Mouse (Mus musculus): ENCODE measurements at regions not wholly inside any gene's neighbourhood (a gene's known extent, or its start where the extent isn't known, plus 50 kb on each side); places are given as distances from the start of the nearest gene placed in this dataset.

GRCm38 (mm10) chr15:88370366-88370765 is 229.7 kb upstream of the Zdhhc25 start:
- no peak for DNase-seq (ENCODE audit: low spot score in 2 of 2)

DNA sequence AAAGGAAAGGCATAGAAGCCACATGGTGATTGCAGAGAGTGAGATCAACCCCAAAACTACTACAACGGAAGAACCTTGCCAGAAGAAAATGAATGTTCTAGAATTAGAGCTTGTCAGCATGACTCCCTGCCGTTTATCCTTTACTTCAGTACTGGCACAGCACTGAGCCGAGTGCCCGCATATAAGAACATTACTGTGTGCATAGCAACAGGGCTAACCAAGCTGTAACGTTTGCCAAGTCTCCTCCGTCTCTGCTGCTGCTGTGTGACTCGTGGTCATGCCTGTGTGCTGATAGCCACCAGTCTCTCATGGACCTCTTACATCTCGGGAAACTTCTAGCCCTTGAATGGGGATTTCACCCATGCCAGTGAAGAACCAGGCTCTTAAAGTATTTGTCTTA is 228.1 kb upstream of the Zdhhc25 start:
- DNase-seq (ENCODE audit: low spot score in 2 of 2) = no peak

GRCm38 (mm10) chr15:88373923-88374322 is 226.2 kb upstream of the Zdhhc25 start:
- DNase-seq (ENCODE audit: low spot score in 2 of 2) = no peak

DNA sequence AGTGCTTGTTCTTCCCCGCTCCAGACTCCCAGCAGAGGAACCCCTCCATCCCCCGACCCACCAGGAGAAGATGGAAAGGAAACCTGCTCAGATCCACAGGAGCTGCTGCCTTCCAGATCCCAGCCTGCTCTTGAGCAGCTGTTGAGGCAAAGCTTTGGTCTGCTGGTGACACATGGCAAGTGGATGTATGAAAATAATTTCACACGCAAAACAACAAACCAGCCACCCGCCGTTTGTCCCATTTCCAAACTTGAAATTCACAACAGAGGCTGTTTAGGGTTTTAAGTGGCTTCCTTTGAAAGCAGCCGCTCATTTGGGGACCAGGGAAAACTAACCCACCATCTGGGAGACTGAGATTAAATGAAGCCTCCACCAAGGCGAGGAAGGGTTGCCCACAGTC is 220.8 kb upstream of the Zdhhc25 start:
- DNase-seq (ENCODE audit: low spot score in 2 of 2) = no peak

GRCm38 (mm10) chr15:88379951-88380623 is 220.0 kb upstream of the Zdhhc25 start:
- DNase-seq (ENCODE audit: low spot score in 2 of 2) = no peak

DNA sequence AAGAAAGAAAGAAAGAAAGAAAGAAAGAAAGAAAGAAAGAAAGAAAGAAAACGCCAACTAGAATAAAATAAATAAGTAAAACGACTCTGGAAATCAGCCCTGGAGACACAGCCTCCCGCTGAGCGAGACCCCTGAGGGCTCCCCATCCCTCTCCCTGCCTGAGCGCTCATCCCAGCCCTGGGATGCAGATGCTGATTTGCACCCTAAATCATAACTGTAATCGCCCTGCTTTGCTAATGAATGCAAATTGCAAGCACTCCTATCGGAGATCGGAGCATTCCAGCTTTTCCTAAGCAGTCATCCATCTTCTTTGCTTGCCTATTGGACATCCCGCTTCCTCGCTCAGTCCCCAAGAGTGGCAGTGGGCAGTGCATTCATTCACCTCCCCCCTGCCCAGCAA is 218.7 kb upstream of the Zdhhc25 start:
- DNase-seq (ENCODE audit: low spot score in 2 of 2) = no peak

- no peak for DNase-seq (ENCODE audit: low spot score in 2 of 2)
Measured at GRCm38 (mm10) chr15:88385943-88386342, 214.2 kb upstream of the Zdhhc25 start.

- DNase-seq (ENCODE audit: low spot score in 2 of 2) = no peak
Measured at GRCm38 (mm10) chr15:88386711-88387110, 213.4 kb upstream of the Zdhhc25 start.

DNA sequence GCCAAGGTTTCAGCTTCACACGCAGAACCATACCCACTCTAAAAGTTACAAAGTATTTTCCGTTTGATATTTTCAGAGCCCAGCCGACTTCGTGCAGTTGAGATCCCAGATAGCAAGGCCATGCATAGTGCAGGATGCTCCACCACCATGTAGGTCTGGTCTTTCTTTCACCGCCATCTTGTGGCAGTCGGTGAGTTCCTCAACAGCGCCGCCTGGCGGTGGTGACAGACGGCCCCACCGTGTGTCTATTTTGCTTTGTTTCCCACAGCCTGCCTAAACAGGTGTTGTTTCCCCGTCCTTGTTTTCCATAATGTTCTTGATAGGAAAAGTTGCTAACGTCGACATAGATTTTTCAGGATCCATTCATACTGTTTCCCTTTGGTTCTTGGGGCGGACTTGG is 208.3 kb upstream of the Zdhhc25 start:
- DNase-seq (ENCODE audit: low spot score in 2 of 2) = no peak

DNA sequence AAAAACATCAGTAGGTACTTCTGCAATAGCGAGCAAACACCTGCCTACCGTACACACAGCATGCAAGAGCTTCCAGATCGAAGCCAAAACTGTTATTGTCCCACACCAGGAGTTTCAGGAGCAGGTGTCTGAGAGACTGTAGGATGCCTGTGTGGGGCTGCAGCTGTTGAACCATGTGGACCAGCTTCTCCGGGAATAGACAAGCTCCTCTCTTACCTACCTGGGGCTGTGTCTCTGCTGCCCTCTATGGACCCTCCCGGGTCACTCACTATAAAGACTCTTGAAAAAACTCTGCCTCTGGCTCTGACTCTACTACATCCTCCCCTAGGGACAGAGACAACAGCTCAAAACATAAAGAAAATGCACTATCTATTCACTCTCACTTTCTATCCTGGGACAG is 201.0 kb upstream of the Zdhhc25 start:
- no peak for DNase-seq (ENCODE audit: low spot score in 2 of 2)

DNA sequence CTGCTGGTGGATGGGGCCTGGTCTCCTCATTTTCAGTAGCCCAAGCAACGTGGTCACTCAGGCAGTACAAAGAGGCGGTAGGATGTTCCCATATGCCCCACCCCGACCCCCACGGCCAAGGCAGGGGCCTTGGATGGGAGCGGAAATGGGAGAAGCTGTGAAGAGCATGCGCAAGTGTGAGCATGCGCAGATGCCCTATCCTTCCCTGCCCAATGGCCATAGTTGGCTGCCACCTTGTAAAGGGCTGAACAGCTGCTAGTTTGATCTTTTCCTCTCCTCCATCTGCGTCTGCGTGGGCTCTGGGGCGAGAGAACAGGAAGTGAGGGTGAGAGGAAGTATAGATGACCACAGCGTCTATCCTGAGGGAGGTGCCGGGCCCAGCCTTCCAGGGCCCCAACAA is 200.1 kb upstream of the Zdhhc25 start:
- DNase-seq (ENCODE audit: low spot score in 2 of 2) = no peak

- no peak for DNase-seq (ENCODE audit: low spot score in 2 of 2)
Measured at GRCm38 (mm10) chr15:88400787-88401186, 199.3 kb upstream of the Zdhhc25 start.

DNA sequence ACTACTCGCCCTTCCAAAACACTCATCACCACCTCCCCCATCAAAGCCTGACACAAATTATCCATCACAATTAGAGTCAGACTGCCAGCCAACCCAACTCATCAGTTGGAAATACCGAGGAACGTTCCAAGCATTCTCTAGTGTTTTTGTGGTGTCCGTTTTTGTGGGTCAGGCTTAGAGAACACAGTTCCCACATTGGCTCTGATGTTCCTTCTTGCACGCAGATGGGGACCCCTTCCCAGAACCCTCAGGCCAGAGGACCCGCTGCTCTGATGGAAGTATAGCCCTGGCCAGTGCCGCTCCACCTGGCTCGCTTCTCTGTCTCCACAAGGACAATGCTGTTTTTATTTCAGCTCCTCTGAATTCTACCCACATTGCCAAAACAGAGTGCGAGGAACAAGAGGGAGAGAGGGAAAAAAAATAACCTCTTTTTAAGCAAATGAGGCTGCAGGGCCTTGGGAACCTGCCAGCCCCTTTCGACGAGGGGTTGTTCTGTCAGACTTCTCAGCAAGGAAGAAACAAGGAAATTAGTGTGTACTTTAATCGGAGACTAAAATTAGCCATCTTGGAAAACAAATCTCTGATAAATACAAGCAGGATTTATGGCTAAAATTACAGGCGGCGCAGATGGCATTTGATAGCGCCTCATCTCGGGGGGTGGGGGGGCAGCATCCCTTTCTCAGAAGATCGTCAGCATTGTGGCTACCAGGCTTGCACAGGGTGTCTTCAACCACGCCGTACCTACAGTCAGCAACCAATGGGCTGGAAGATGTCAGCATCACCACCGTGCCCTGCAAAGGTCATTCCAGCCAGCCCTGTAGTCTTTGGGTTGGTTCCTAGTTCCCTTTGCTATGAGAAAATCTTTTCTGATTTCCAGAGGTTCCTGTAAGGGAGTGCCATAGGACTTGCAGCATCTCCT is 191.4 kb upstream of the Zdhhc25 start:
- DNase-seq (ENCODE audit: low spot score in 2 of 2) = peak; percentile 21 to 25

- no peak for DNase-seq (ENCODE audit: low spot score in 2 of 2)
Measured at GRCm38 (mm10) chr15:88414206-88414605, 185.9 kb upstream of the Zdhhc25 start.

DNA sequence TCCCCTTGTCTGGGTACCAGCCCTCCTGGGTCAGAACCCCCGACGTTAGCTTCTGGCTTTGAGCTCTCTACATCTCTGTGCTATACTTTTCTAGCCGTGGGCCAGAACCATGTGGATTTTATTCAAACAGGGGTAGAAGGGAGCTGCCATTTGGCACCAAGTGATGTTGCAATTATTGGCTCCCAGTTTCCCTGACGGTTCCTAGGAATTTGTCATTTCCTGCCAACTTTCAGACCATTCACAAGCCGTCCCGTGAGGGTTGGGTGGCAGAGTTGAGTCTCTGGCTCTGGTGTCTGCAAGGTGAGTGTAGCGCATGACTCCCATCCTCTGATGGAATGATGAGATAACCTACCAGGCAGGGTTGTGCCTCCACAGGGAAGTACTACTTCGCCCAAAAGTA is 181.2 kb upstream of the Zdhhc25 start:
- no peak for DNase-seq (ENCODE audit: low spot score in 2 of 2)

GRCm38 (mm10) chr15:88428441-88428840 is 171.7 kb upstream of the Zdhhc25 start:
- no peak for DNase-seq (ENCODE audit: low spot score in 2 of 2)

- no peak for DNase-seq (ENCODE audit: low spot score in 2 of 2)
Measured at GRCm38 (mm10) chr15:88430941-88431340, 169.2 kb upstream of the Zdhhc25 start.

DNA sequence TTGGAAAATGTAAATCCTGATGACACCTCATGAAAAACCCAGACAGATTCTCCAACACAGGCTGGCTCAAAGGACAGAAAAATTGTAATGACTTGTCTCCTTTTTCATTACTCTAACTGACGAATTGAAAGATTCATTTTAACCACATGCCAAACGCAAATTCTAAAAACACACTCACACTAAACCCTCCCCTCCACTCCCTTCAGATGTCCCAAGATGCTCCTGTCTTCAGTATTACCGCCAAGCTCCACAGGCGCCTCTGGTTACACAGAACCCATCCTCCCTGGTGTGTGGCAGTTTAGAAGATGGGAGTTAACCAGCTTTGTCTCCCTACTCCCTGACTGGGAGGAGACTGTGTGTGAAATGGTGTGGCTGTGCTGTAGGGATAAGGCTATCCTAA is 151.8 kb upstream of the Zdhhc25 start:
- DNase-seq (ENCODE audit: low spot score in 2 of 2) = no peak

GRCm38 (mm10) chr15:88451241-88451640 is 148.9 kb upstream of the Zdhhc25 start:
- no peak for DNase-seq (ENCODE audit: low spot score in 2 of 2)

DNA sequence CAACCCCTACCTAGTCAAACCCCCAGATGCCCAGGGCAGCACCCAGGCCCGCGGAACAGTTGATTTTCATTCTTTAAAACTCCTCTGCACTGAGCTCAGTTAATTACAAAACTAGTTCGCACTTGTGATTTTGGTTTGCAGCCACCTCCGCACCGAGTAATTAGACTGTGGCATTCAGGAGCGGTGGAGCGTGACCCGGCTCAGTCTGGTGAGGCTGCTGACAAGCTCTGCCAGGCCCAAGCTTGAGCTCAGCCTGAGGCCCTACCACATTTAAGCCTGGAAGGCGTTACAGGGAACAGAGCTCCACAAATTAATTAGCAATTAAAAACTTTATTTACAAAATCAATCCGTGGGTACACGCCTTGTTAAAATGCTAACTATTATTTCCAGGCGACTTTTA is 132.0 kb upstream of the Zdhhc25 start:
- DNase-seq (ENCODE audit: low spot score in 2 of 2) = peak; percentile 37 to 49

DNA sequence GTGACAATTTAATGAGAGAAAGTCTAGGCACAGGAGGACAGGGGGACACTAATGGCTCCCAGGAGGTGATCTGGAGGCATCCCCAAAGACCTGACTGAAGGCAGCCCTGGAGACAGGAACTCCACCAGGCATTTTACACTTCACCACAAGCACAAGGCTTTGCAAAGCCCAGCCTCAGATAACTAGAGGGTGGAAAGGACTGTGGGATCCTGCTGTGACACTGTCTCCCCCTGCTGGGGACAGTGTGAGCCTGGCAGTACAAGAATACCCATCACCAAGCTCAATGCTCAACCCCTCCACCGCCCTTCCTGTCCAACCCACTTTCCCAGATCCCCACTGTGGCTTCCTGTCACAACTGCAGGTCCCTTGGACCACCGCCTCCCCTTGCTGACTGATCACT is 131.3 kb upstream of the Zdhhc25 start:
- DNase-seq (ENCODE audit: low spot score in 2 of 2) = peak; percentile 39 to 50

GRCm38 (mm10) chr15:88469508-88470455 is 130.3 kb upstream of the Zdhhc25 start:
- no peak for DNase-seq (ENCODE audit: low spot score in 2 of 2)

Data from right cerebral cortex, postnatal 36 days (tissue).